Mouse (Mus musculus) frontal cortex, adult (tissue): Measurements from ENCODE around the gene Car5a.

ENCODE experiments used
- ATAC-seq: cut with Nextera tagmentation; 2 replicates; pipeline ENCODE4 v1.9.2; 2017; ENCODE audit warnings: mild to moderate bottlenecking, moderate library complexity, mixed read lengths; ENCODE audit not compliant: low TSS enrichment

Gene Car5a

GRCm38 (mm10) chr8:121944831-121945230 is at the start of gene Car5a:
TSS of gene Car5a (minus strand) at chr8:121944904.
- ATAC-seq: no peak

GRCm38 (mm10) chr8:121992911-121993310 is 48.2 kb upstream of the Car5a start:
- no peak for ATAC-seq

- ATAC-seq: no peak
Measured at GRCm38 (mm10) chr8:121991611-121992010, 46.9 kb upstream of the Car5a start.

GRCm38 (mm10) chr8:121990506-121991255 is 46.0 kb upstream of the Car5a start:
- ATAC-seq: no peak

- no peak for ATAC-seq
Measured at GRCm38 (mm10) chr8:121987892-121988291, 43.2 kb upstream of the Car5a start.

- no peak for ATAC-seq
Measured at GRCm38 (mm10) chr8:121985673-121986072, 41.0 kb upstream of the Car5a start.

- ATAC-seq: no peak
Measured at GRCm38 (mm10) chr8:121981520-121981895, 36.8 kb upstream of the Car5a start.

- no peak for ATAC-seq
Measured at GRCm38 (mm10) chr8:121980792-121981519, 36.3 kb upstream of the Car5a start.

- ATAC-seq: no peak
Measured at GRCm38 (mm10) chr8:121978670-121979069, 34.0 kb upstream of the Car5a start.

- ATAC-seq: peak; percentile 64
Measured at GRCm38 (mm10) chr8:121977819-121978590, 33.3 kb upstream of the Car5a start.

- ATAC-seq: peak; percentile 72
Measured at GRCm38 (mm10) chr8:121973906-121974305, 29.2 kb upstream of the Car5a start.

- ATAC-seq: no peak
Measured at GRCm38 (mm10) chr8:121971488-121972058, 26.9 kb upstream of the Car5a start.

- ATAC-seq: no peak
Measured at GRCm38 (mm10) chr8:121970225-121970624, 25.5 kb upstream of the Car5a start.

GRCm38 (mm10) chr8:121968542-121968941 is 23.8 kb upstream of the Car5a start:
- ATAC-seq: no peak

- ATAC-seq: peak; percentile 28; the same call in 1 of the 2 replicates
Measured at GRCm38 (mm10) chr8:121967977-121968376, 23.3 kb upstream of the Car5a start.

GRCm38 (mm10) chr8:121966714-121967448 is 22.2 kb upstream of the Car5a start:
- ATAC-seq: no peak

- no peak for ATAC-seq
Measured at GRCm38 (mm10) chr8:121966110-121966509, 21.4 kb upstream of the Car5a start.

- ATAC-seq: no peak
Measured at GRCm38 (mm10) chr8:121964716-121965512, 20.2 kb upstream of the Car5a start.

GRCm38 (mm10) chr8:121962892-121963291 is 18.2 kb upstream of the Car5a start:
- no peak for ATAC-seq

GRCm38 (mm10) chr8:121958395-121958794 is 13.7 kb upstream of the Car5a start:
- no peak for ATAC-seq
